ENCODE assay signal across 35 mouse cellular contexts in genomic region chr4:116173752-116174151, GRCm38 (mm10). TPM values are rescaled to one million over a fixed set of nuclear protein-coding genes. Genes with fewer than 3 reads are reported as not detected.
DNase-seq lines count a peak whose midpoint lies in the region; ATAC-seq and TF ChIP-seq lines count a peak whose summit lies in the region.
"Had no signal": no experiment of that assay in that cellular context is flagged by ENCODE, and none has a peak within 500 bp of the region (broad histone marks: within the 10 kb centered on the region; RNA-seq: fewer than 3 reads in every experiment).

No protein-coding gene starts in this region.

- peaks cover 35% of the 10 kb centered on the region for H3K4me1 ChIP-seq in kidney, postnatal 0 days (replicated peaks; ENCODE audit: insufficient read depth, low read length)
- peaks cover 44% of the 10 kb centered on the region for H3K4me1 ChIP-seq in midbrain, embryonic 10.5 days
- peaks cover 33% of the 10 kb centered on the region for H3K4me1 ChIP-seq in midbrain, embryonic 13.5 days (replicated peaks)

- WGBS in kidney, postnatal 0 days: 87% methylated on average over 4 of the region's 4 CpGs
- WGBS in midbrain, embryonic 10.5 days: 88% methylated on average over 4 of the region's 4 CpGs
- WGBS in midbrain, embryonic 13.5 days: 94% methylated on average over 4 of the region's 4 CpGs

- H3K27ac ChIP-seq in kidney, postnatal 0 days: 0 out of 2 replicates have a peak overlapping the region, but pooled peaks have one; percentile 62
- peak overlapping the region; percentile 42; the same call in 1 of the 2 replicates for H3K27ac ChIP-seq in midbrain, embryonic 10.5 days (replicated peaks)
- no peak overlapping the region for H3K27ac ChIP-seq in midbrain, embryonic 13.5 days
- H3K27ac ChIP-seq: hindbrain, embryonic 15.5 days; liver, embryonic 14.5 days had no signal

- no peaks in the 10 kb centered on the region for H3K9me3 ChIP-seq in kidney, postnatal 0 days (replicated peaks; ENCODE audit: low read length)
- no peaks in the 10 kb centered on the region for H3K9me3 ChIP-seq in midbrain, embryonic 10.5 days (replicated peaks)
- H3K9me3 ChIP-seq in midbrain, embryonic 13.5 days: no peaks in the 10 kb centered on the region
- H3K9me3 ChIP-seq: hindbrain, embryonic 10.5 days; hindbrain, embryonic 15.5 days; megakaryocyte, embryonic 14.5 days; stomach, embryonic 15.5 days had no signal

- TF ChIP-seq CTCF in kidney, postnatal 0 days (IDR thresholded peaks at IDR 0.05; ENCODE audit: low read depth): no peak

- no peaks in the 10 kb centered on the region for H3K27me3 ChIP-seq in kidney, postnatal 0 days (ENCODE audit: insufficient read depth, low read length)
- H3K27me3 ChIP-seq in midbrain, embryonic 10.5 days (ENCODE audit: low read depth, poor library complexity, severe bottlenecking): no peaks in the 10 kb centered on the region
- H3K27me3 ChIP-seq in midbrain, embryonic 13.5 days: no peaks in the 10 kb centered on the region
- H3K27me3 ChIP-seq: hindbrain, embryonic 15.5 days; stomach, embryonic 15.5 days had no signal

- H3K4me2 ChIP-seq in kidney, postnatal 0 days (ENCODE audit: low read length): no peak overlapping the region
- no peak overlapping the region for H3K4me2 ChIP-seq in midbrain, embryonic 13.5 days (replicated peaks)
- H3K4me2 ChIP-seq: hindbrain, embryonic 15.5 days; lung, embryonic 14.5 days; stomach, embryonic 15.5 days had no signal

- no peaks in the 10 kb centered on the region for H3K36me3 ChIP-seq in kidney, postnatal 0 days (ENCODE audit: insufficient read depth, low read length)
- no peaks in the 10 kb centered on the region for H3K36me3 ChIP-seq in midbrain, embryonic 10.5 days
- no peaks in the 10 kb centered on the region for H3K36me3 ChIP-seq in midbrain, embryonic 13.5 days
- H3K36me3 ChIP-seq: hindbrain, embryonic 10.5 days; hindbrain, embryonic 15.5 days; stomach, embryonic 15.5 days had no signal

- DNase-seq in cerebellum, postnatal 10 days: peak; percentile 52 to 54
- no peak for DNase-seq in cerebellum, postnatal 4 days (ENCODE audit: low spot score in 2 of 2)
- DNase-seq in kidney, postnatal 0 days (ENCODE audit: low spot score): no peak
- DNase-seq in kidney, postnatal 36 days: no peak
- no peak for DNase-seq in midbrain, embryonic 10.5 days (ENCODE audit: low spot score)
- DNase-seq: adrenal gland, adult 2 months; adrenal gland, postnatal 36 days; B cell, adult 2 months; kidney, postnatal 25 days; layer of hippocampus, postnatal 36 days; liver; lung, embryonic 14.5 days; lung, postnatal 4 days; midbrain, embryonic 14.5 days; right cerebral cortex, postnatal 25 days; thymus, adult 18-20 months; thymus, postnatal 25 days had no signal

- ATAC-seq in kidney, postnatal 0 days (replicated peaks; ENCODE audit: low FRiP score, low read depth): no peak
- no peak for ATAC-seq in midbrain, embryonic 13.5 days
- ATAC-seq: forebrain, embryonic 16.5 days; inflammation-experienced regulatory T-cells, adult 6 months had no signal

- no peak overlapping the region for H3K4me3 ChIP-seq in kidney, postnatal 0 days (replicated peaks; ENCODE audit: low read depth, low read length)
- no peak overlapping the region for H3K4me3 ChIP-seq in midbrain, embryonic 10.5 days
- H3K4me3 ChIP-seq in midbrain, embryonic 13.5 days (replicated peaks): no peak overlapping the region
- H3K4me3 ChIP-seq: erythroblast, embryonic 14.5 days; hindbrain, embryonic 10.5 days; hindbrain, embryonic 15.5 days; stomach, embryonic 15.5 days had no signal

- H3K9ac ChIP-seq in kidney, postnatal 0 days (ENCODE audit: low read depth, low read length): no peak overlapping the region
- H3K9ac ChIP-seq in midbrain, embryonic 13.5 days (replicated peaks): no peak overlapping the region
- H3K9ac ChIP-seq: hindbrain, embryonic 15.5 days; liver, embryonic 14.5 days; lung, embryonic 14.5 days; stomach, embryonic 15.5 days had no signal

RNA-seq across cellular contexts. Expression of gene Gm49337, which starts 0.6 kb away (rescaled TPM):
- polyA plus RNA-seq in kidney, postnatal 0 days (2015; fragmentation: Nextera tagmentation; extraction: Ambion mirVana): not detected in 2 replicates
- polyA plus RNA-seq in midbrain, embryonic 10.5 days (2016; fragmentation: Nextera tagmentation; extraction: Ambion mirVana): not detected in 2 replicates
- not detected in 2 replicates for polyA plus RNA-seq in midbrain, embryonic 13.5 days (2015; fragmentation: Nextera tagmentation; extraction: Ambion mirVana)
- polyA plus RNA-seq: adrenal gland, adult 2 months; brain, embryonic 14.5 days; cortical plate, adult 2 months; embryonic facial prominence, embryonic 14.5 days; erythroblast, embryonic 14.5 days; forebrain, embryonic 11.5 days; forebrain, embryonic 16.5 days; gonadal fat pad, adult 2 months; heart, embryonic 16.5 days; hindbrain, embryonic 10.5 days; hindbrain, embryonic 15.5 days; inflammation-experienced regulatory T-cells, adult 6 months; kidney, embryonic 14.5 days; limb, embryonic 11.5 days; liver, embryonic 14.5 days; lung, embryonic 14.5 days; midbrain, embryonic 14.5 days; neural tube, embryonic 14.5 days; stomach, embryonic 15.5 days had no signal

RNA-seq across cellular contexts. Expression of gene 1700042G07Rik, which starts 0.6 kb away (rescaled TPM):
- not detected in 2 replicates for polyA plus RNA-seq in kidney, postnatal 0 days (2015; fragmentation: Nextera tagmentation; extraction: Ambion mirVana)
- polyA plus RNA-seq in midbrain, embryonic 10.5 days (2016; fragmentation: Nextera tagmentation; extraction: Ambion mirVana): not detected in 2 replicates
- not detected in 2 replicates for polyA plus RNA-seq in midbrain, embryonic 13.5 days (2015; fragmentation: Nextera tagmentation; extraction: Ambion mirVana)
- polyA plus RNA-seq: adrenal gland, adult 2 months; brain, embryonic 14.5 days; cortical plate, adult 2 months; embryonic facial prominence, embryonic 14.5 days; erythroblast, embryonic 14.5 days; forebrain, embryonic 11.5 days; forebrain, embryonic 16.5 days; heart, embryonic 16.5 days; hindbrain, embryonic 10.5 days; hindbrain, embryonic 15.5 days; inflammation-experienced regulatory T-cells, adult 6 months; kidney, embryonic 14.5 days; limb, embryonic 11.5 days; liver, embryonic 14.5 days; lung, embryonic 14.5 days; midbrain, embryonic 14.5 days; neural tube, embryonic 14.5 days; stomach, embryonic 15.5 days had no signal

RNA-seq across cellular contexts. Expression of gene Tspan1, which starts 6.4 kb away (rescaled TPM):
- polyA plus RNA-seq in kidney, postnatal 0 days (2015; fragmentation: Nextera tagmentation; extraction: Ambion mirVana): 16.5 and 20.0 TPM in 2 replicates
- 0.06 TPM in 1 of 2 replicates, not detected in the other for polyA plus RNA-seq in midbrain, embryonic 10.5 days (2016; fragmentation: Nextera tagmentation; extraction: Ambion mirVana)
- polyA plus RNA-seq in midbrain, embryonic 13.5 days (2015; fragmentation: Nextera tagmentation; extraction: Ambion mirVana): 0.11 TPM in 1 of 2 replicates, not detected in the other
- polyA plus RNA-seq: adrenal gland, adult 2 months; erythroblast, embryonic 14.5 days; hindbrain, embryonic 10.5 days; inflammation-experienced regulatory T-cells, adult 6 months; liver, embryonic 14.5 days had no signal

RNA-seq across cellular contexts. Expression of gene Lurap1, which starts 22.6 kb away (rescaled TPM):
- polyA plus RNA-seq in kidney, postnatal 0 days (2015; fragmentation: Nextera tagmentation; extraction: Ambion mirVana): 4.5 and 4.9 TPM in 2 replicates
- polyA plus RNA-seq in midbrain, embryonic 10.5 days (2016; fragmentation: Nextera tagmentation; extraction: Ambion mirVana): 2.2 and 2.7 TPM in 2 replicates
- 1.5 and 2.2 TPM in 2 replicates for polyA plus RNA-seq in midbrain, embryonic 13.5 days (2015; fragmentation: Nextera tagmentation; extraction: Ambion mirVana)
- polyA plus RNA-seq: erythroblast, embryonic 14.5 days had no signal

RNA-seq across cellular contexts. Expression of gene Pik3r3, which starts 47.7 kb away (rescaled TPM):
- 13.9 and 18.6 TPM in 2 replicates for polyA plus RNA-seq in kidney, postnatal 0 days (2015; fragmentation: Nextera tagmentation; extraction: Ambion mirVana)
- polyA plus RNA-seq in midbrain, embryonic 10.5 days (2016; fragmentation: Nextera tagmentation; extraction: Ambion mirVana): 46.0 and 68.7 TPM in 2 replicates
- 111 TPM in 2 replicates for polyA plus RNA-seq in midbrain, embryonic 13.5 days (2015; fragmentation: Nextera tagmentation; extraction: Ambion mirVana)

Comparison
In these comparisons a context has a peak if more than half of its experiments do, and no peak if none do; other contexts are left out.
1. DNase-seq: peak in cerebellum, postnatal 10 days (2 of 2); none in cerebellum, postnatal 4 days (0 of 2), kidney, postnatal 0 days (single experiment), kidney, postnatal 36 days (0 of 2) and midbrain, embryonic 10.5 days (single experiment).
2. RNA of gene Tspan1, which starts 6.4 kb away (polyA plus RNA-seq): 16.5 to 20.0 TPM in kidney, postnatal 0 days; 0.11 TPM in midbrain, embryonic 13.5 days and 0.06 TPM in midbrain, embryonic 10.5 days; every median in the first group is over 10 times any median in the second.